Mouse (Mus musculus): ENCODE results near the gene Tmem176b. TPM values are rescaled to one million over a fixed set of nuclear protein-coding genes. Genes with fewer than 3 reads are reported as not detected.
A peak's percentile ranks its signal among the peaks of the same experiment; 100 is the strongest.
"Not testable (repeated sequence)": the region's sequence is repeated elsewhere in the genome, so short reads cannot be mapped to it uniquely, and the experiment has no call there.

Tmem176b gene
- polyA plus RNA-seq (2012; rRNA removed) = 48.7 and 54.4 TPM in 2 replicates

GRCm38 (mm10) chr6:48840973-48841625, at the start of gene Tmem176b:
Gene Tmem176b, minus strand, starts transcription at chr6:48841496.
- no peaks in the 10 kb centered on the region for H3K27me3 ChIP-seq (ENCODE audit: control insufficient read depth, insufficient read depth, low read length)
- H3K4me1 ChIP-seq (ENCODE audit: control insufficient read depth, insufficient read depth, low read length) = peaks cover 4% of the 10 kb centered on the region
- no peak within 1 kb of the TSS for H3K27ac ChIP-seq (ENCODE audit: insufficient read depth, low read length)
- peak; percentile 41 to 57 for DNase-seq
- TF ChIP-seq POLR2A (IDR thresholded peaks at IDR 0.05; ENCODE audit: borderline replicate concordance, insufficient read depth, low read length) (no peak), CTCF (IDR thresholded peaks at IDR 0.05; ENCODE audit: borderline replicate concordance, insufficient read depth, low read depth, low read length) (no peak)
- H3K4me3 ChIP-seq (replicated peaks; ENCODE audit: insufficient read depth, low read depth, low read length) = peak within 1 kb of the TSS; percentile 2
- 26% methylated on average over 6 of the region's 6 CpGs for WGBS

- Histone ChIP-seq H3K27ac (ENCODE audit: insufficient read depth, low read length) (no peak overlapping the region), H3K4me3 (replicated peaks; ENCODE audit: insufficient read depth, low read depth, low read length) (no peak overlapping the region), H3K4me1 (ENCODE audit: control insufficient read depth, insufficient read depth, low read length) (no peaks in the 10 kb centered on the region), H3K27me3 (ENCODE audit: control insufficient read depth, insufficient read depth, low read length) (no peaks in the 10 kb centered on the region)
- 35% methylated on average over 5 of the region's 5 CpGs for WGBS
- peak; percentile 27 to 53 for DNase-seq
- no peak for TF ChIP-seq POLR2A (IDR thresholded peaks at IDR 0.05; ENCODE audit: borderline replicate concordance, insufficient read depth, low read length)
- TF ChIP-seq CTCF (IDR thresholded peaks at IDR 0.05; ENCODE audit: borderline replicate concordance, insufficient read depth, low read depth, low read length) = no peak
These were observed 35.3 kb upstream of the Tmem176b start for GRCm38 (mm10) chr6:48876510-48877135.

- Histone ChIP-seq H3K27me3 (ENCODE audit: control insufficient read depth, insufficient read depth, low read length) (no peaks in the 10 kb centered on the region), H3K27ac (ENCODE audit: insufficient read depth, low read length) (no peak overlapping the region), H3K4me1 (ENCODE audit: control insufficient read depth, insufficient read depth, low read length) (no peaks in the 10 kb centered on the region), H3K4me3 (replicated peaks; ENCODE audit: insufficient read depth, low read depth, low read length) (no peak overlapping the region)
- no peak for DNase-seq
- WGBS = 82% methylated on average over 6 of the region's 6 CpGs
- no peak for TF ChIP-seq POLR2A (IDR thresholded peaks at IDR 0.05; ENCODE audit: borderline replicate concordance, insufficient read depth, low read length)
- no peak for TF ChIP-seq CTCF (IDR thresholded peaks at IDR 0.05; ENCODE audit: borderline replicate concordance, insufficient read depth, low read depth, low read length)
These were observed 34.2 kb upstream of the Tmem176b start for GRCm38 (mm10) chr6:48875515-48875914.

- Histone ChIP-seq H3K4me3 (replicated peaks; ENCODE audit: insufficient read depth, low read depth, low read length) (no peak overlapping the region), H3K27ac (ENCODE audit: insufficient read depth, low read length) (no peak overlapping the region), H3K27me3 (ENCODE audit: control insufficient read depth, insufficient read depth, low read length) (no peaks in the 10 kb centered on the region), H3K4me1 (ENCODE audit: control insufficient read depth, insufficient read depth, low read length) (no peaks in the 10 kb centered on the region)
- DNase-seq = no peak
- TF ChIP-seq POLR2A (IDR thresholded peaks at IDR 0.05; ENCODE audit: borderline replicate concordance, insufficient read depth, low read length) = no peak
- TF ChIP-seq CTCF (IDR thresholded peaks at IDR 0.05; ENCODE audit: borderline replicate concordance, insufficient read depth, low read depth, low read length) = no peak
- WGBS = 96% methylated on average over 4 of the region's 4 CpGs
These were observed 33.3 kb upstream of the Tmem176b start for GRCm38 (mm10) chr6:48874576-48874975.

GRCm38 (mm10) chr6:48872596-48872995, 31.3 kb upstream of the Tmem176b start, which contains the start of gene Aoc1:
Gene Aoc1, plus strand, starts transcription at chr6:48872896.
- Histone ChIP-seq H3K4me3 (replicated peaks; ENCODE audit: insufficient read depth, low read depth, low read length) (no peak within 1 kb of the TSS), H3K4me1 (ENCODE audit: control insufficient read depth, insufficient read depth, low read length) (no peaks in the 10 kb centered on the region), H3K27me3 (ENCODE audit: control insufficient read depth, insufficient read depth, low read length) (no peaks in the 10 kb centered on the region), H3K27ac (ENCODE audit: insufficient read depth, low read length) (no peak within 1 kb of the TSS)
- no peak for TF ChIP-seq POLR2A (IDR thresholded peaks at IDR 0.05; ENCODE audit: borderline replicate concordance, insufficient read depth, low read length)
- TF ChIP-seq CTCF (IDR thresholded peaks at IDR 0.05; ENCODE audit: borderline replicate concordance, insufficient read depth, low read depth, low read length) = no peak
- no peak for DNase-seq
- WGBS = 86% methylated on average over 5 of the region's 5 CpGs

GRCm38 (mm10) chr6:48869774-48870173, 28.5 kb upstream of the Tmem176b start:
- no peak for DNase-seq
- TF ChIP-seq POLR2A (IDR thresholded peaks at IDR 0.05; ENCODE audit: borderline replicate concordance, insufficient read depth, low read length) = no peak
- no peak for TF ChIP-seq CTCF (IDR thresholded peaks at IDR 0.05; ENCODE audit: borderline replicate concordance, insufficient read depth, low read depth, low read length)
- H3K27me3 ChIP-seq (ENCODE audit: control insufficient read depth, insufficient read depth, low read length) = no peaks in the 10 kb centered on the region
- no peak overlapping the region for H3K27ac ChIP-seq (ENCODE audit: insufficient read depth, low read length)
- 92% methylated on average over 2 of the region's 2 CpGs for WGBS
- H3K4me3 ChIP-seq (replicated peaks; ENCODE audit: insufficient read depth, low read depth, low read length) = no peak overlapping the region
- H3K4me1 ChIP-seq (ENCODE audit: control insufficient read depth, insufficient read depth, low read length) = no peaks in the 10 kb centered on the region

GRCm38 (mm10) chr6:48867158-48867557, 25.9 kb upstream of the Tmem176b start:
- no peak for TF ChIP-seq POLR2A (IDR thresholded peaks at IDR 0.05; ENCODE audit: borderline replicate concordance, insufficient read depth, low read length)
- TF ChIP-seq CTCF (IDR thresholded peaks at IDR 0.05; ENCODE audit: borderline replicate concordance, insufficient read depth, low read depth, low read length) = no peak
- Histone ChIP-seq H3K4me3 (replicated peaks; ENCODE audit: insufficient read depth, low read depth, low read length) (no peak overlapping the region), H3K27me3 (ENCODE audit: control insufficient read depth, insufficient read depth, low read length) (no peaks in the 10 kb centered on the region), H3K27ac (ENCODE audit: insufficient read depth, low read length) (no peak overlapping the region), H3K4me1 (ENCODE audit: control insufficient read depth, insufficient read depth, low read length) (no peaks in the 10 kb centered on the region)
- whole genome bisulfite sequencing = 54% methylated on average over 4 of the region's 4 CpGs
- no peak for DNase-seq

- H3K4me1 ChIP-seq (ENCODE audit: control insufficient read depth, insufficient read depth, low read length); H3K27ac ChIP-seq (ENCODE audit: insufficient read depth, low read length); DNase-seq; H3K27me3 ChIP-seq (ENCODE audit: control insufficient read depth, insufficient read depth, low read length); H3K4me3 ChIP-seq (replicated peaks; ENCODE audit: insufficient read depth, low read depth, low read length): not testable (repeated sequence)
- 44% methylated on average over 1 of the region's 1 CpGs for WGBS
These were observed 25.2 kb upstream of the Tmem176b start for GRCm38 (mm10) chr6:48866355-48866950.
